Mouse (Mus musculus) megakaryocyte, embryonic 14.5 days (primary cell): Measurements from ENCODE around the gene Nelfe.

Source experiments
- FLI1 ChIP-seq: IDR thresholded peaks from 2 replicates; pipeline ENCODE4 v1.6.1; 2012; ENCODE audit warnings: low read length, inconsistent platforms, mixed read lengths
- GATA1 ChIP-seq: IDR thresholded peaks from 3 replicates; pipeline ENCODE4 v1.6.1; 2012; ENCODE audit warnings: mixed read lengths, low read length, inconsistent platforms, borderline replicate concordance

DNA sequence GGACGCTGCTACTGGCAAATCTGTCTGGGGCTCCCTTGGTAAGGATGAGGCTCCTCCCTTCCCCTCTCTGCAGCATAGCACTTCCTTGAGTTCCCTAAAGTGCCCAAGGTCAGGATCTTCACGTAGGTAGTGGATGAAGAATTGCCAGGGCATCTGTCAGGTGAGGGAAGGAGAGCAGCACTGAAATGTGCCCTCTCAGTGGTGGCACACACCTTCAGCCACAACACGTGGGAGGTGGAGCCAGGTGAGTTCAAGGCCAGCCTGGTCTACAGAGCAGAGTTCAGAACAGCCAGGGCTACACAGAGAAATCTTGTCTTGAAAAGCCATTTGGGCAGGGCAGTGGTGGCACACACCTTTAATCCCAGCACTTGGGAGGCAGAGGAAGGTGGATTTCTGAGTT lies 4.6 kb downstream of the Nelfe start:
- TF ChIP-seq GATA1 (no peak), FLI1 (no peak)
